Mouse (Mus musculus): Measurements from ENCODE around the gene Arhgap15.

DNA sequence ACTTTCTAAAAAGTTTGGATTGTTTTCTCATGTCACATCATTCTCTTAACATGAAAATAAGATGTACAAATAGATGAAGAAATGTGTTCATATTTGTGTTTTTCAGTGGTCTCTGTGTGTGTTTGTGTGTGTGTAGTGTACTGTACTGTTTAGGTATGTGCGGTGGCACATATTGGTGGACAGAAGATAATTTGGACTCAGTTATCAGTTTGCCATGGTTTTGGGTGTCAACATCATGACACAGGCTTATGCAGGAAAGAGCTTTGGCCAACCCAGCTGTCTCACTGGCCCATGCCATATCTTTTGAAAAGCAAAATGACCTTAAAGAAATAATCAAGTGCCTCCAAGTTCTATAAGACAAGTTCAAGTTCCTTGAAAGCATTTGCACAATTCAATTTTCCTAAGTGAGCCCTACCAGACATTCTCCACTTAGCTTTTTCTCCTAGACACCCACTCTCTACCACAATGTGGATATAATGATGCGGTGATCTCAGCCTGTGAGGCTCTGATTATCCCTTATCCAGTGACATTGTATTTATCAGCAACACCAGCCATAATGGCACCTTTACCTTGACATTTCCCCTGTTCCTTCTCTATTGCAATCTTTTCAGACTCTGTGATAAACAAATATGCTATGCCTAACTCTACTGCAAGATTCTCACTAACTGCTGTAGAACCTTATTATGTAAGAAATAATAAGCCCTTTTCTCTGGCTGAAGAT, 21.4 kb downstream of the Arhgap15 start:
- TF ChIP-seq CTCF (IDR thresholded peaks at IDR 0.05; ENCODE audit: low read depth, low read length) = no peak
- TF ChIP-seq POLR2A (IDR thresholded peaks at IDR 0.05; ENCODE audit: extremely low read depth, insufficient read depth, low read length) = no peak
